Mouse (Mus musculus) liver, embryonic 13.5 days (tissue): ENCODE data around the gene Terb1. TPM values are rescaled to one million over a fixed set of nuclear protein-coding genes. Genes with fewer than 3 reads are reported as not detected.

Source experiments
- ATAC-seq: fragments of 200-750 bp; cut with Nextera tagmentation; 2 replicates; pipeline ENCODE4 v1.8.0; 2017; ENCODE audit warnings: low read depth, mild to moderate bottlenecking, moderate number of reproducible peaks, moderate library complexity
- DNase-seq: peaks from one replicate; pipeline ENCODE4 v3.0.0; 2022
- H3K27ac ChIP-seq: fragments of 300-500 bp; sonication (generic); 2 replicates; pipeline ENCODE4 v1.5.1; 2015; ENCODE audit warnings: moderate library complexity, mild to moderate bottlenecking, inconsistent platforms
- H3K27me3 ChIP-seq: fragments of 300-500 bp; sonication (generic); 2 replicates; pipeline ENCODE4 v1.6.1; 2015; ENCODE audit warnings: mild to moderate bottlenecking, inconsistent platforms
- H3K36me3 ChIP-seq: fragments of 300-500 bp; sonication (generic); 2 replicates; pipeline ENCODE4 v1.6.1; 2015; ENCODE audit warnings: mild to moderate bottlenecking, inconsistent platforms
- H3K4me1 ChIP-seq: fragments of 300-500 bp; sonication (generic); replicated peaks from 2 replicates; pipeline ENCODE4 v1.6.1; 2015; ENCODE audit warnings: inconsistent platforms
- H3K4me2 ChIP-seq: fragments of 300-500 bp; sonication (generic); 2 replicates; pipeline ENCODE4 v1.6.1; 2015; ENCODE audit warnings: inconsistent platforms, mild to moderate bottlenecking, moderate library complexity
- H3K4me3 ChIP-seq: fragments of 300-500 bp; sonication (generic); replicated peaks from 2 replicates; pipeline ENCODE4 v1.5.1; 2015; ENCODE audit warnings: mild to moderate bottlenecking, inconsistent platforms
- H3K9ac ChIP-seq: fragments of 300-500 bp; sonication (generic); 2 replicates; pipeline ENCODE4 v1.6.1; 2015; ENCODE audit warnings: mild to moderate bottlenecking, inconsistent platforms
- H3K9me3 ChIP-seq: fragments of 300-500 bp; sonication (generic); replicated peaks from 2 replicates; pipeline ENCODE4 v1.6.1; 2016; ENCODE audit warnings: inconsistent platforms
- WGBS: fragments of 180-500 bp; shearing (Covaris S2); methylation state at CpG from one replicate; pipeline ENCODE4 v1.1.7; 2015; ENCODE audit not compliant: insufficient replicate concordance; 5-methylcytosine and 5-hydroxymethylcytosine counted together
- polyA plus RNA-seq: library from polyadenylated mRNA; unstranded; fragments of >200 nt; fragmentation: Nextera tagmentation; extraction: Ambion mirVana; gene quantifications from 2 replicates; pipeline ENCODE4 v1.2.1, GENCODE M21; 2015

The Terb1 gene
- polyA plus RNA-seq, 1 experiment from 2014 or later: 0.03 TPM

DNA sequence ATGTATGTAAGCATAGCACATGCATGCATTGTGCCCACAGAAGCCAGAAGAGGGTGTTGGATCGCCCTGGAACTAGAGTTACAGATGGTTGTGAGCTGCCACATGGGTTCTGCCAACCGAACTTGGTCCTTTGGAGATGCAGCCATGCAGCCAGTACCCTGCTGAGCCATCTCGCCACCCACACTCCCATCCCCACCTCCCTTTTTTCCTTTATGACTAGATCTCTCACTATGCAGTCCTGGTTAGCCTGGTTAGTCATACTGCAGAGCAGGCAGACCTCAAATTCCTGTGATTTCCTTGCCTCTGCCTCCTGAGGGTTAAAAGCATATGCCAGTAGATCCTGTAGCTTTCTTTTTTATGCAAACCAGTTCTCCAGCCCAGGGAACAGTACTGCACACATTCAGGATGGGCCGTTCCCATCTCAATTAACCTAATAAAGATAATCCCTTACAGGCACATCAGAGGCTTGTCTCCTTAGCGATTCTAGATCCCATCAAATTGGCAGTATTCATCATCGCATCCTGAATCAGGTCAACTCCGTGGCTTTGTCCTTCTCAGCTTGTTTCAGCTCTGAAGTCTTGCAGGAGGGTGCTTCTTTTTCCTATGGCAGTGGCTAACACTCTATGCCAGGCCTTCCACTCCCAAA, 99.0 kb downstream of the Terb1 start:
- Histone ChIP-seq H3K27ac (no peak overlapping the region), H3K4me3 (no peak overlapping the region), H3K9ac (no peak overlapping the region), H3K36me3 (no peaks in the 10 kb centered on the region), H3K9me3 (no peaks in the 10 kb centered on the region), H3K4me2 (no peak overlapping the region), H3K27me3 (no peaks in the 10 kb centered on the region), H3K4me1 (0 out of 2 replicates have a peak, but pooled peaks cover 4% of the 10 kb centered on the region)
- DNase-seq (no peak), ATAC-seq (no peak)
- WGBS: 57% methylated on average over 7 of the region's 7 CpGs

DNA sequence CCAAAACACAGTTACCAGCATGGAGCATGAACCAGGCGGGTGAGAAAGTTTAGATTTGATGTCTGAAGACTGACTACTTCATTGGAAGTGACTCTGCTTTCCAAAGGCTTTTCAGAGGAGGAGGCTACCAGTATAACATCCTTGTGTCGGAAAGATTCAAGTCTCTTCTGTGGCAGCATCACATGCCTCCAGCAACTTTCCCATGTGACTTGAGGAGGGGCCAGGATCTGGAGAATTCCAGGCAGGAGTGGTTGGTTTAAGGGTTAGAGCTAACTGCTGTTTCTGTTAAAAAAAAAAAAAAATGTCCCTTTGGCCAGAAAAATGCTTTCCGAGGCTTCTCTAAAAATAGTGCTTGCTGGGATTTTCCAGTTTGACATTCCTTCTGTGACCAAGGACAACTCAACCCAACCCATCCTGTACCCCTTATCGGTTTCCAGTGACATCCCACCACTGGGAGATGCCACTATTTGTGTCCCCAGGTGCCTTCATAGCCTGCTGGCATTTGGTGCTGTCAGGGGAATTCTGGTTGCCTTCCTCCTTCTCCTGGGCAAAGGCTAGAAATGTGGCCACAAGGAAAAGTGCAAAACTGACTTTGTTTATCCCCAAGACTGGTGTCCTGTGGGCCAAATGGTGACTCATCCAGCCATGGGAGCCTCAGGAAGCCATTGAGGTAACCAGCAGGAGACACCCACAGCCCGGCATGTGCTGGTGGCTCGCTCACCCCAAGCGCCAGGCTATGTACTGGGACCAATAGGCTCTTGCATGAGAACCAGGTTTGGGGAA, 101.2 kb downstream of the Terb1 start:
- H3K4me1 ChIP-seq: 0 out of 2 replicates have a peak, but pooled peaks cover under 1% of the 10 kb centered on the region
- no peak overlapping the region for H3K27ac ChIP-seq
- 57% methylated on average over 7 of the region's 7 CpGs for WGBS
- DNase-seq: no peak
- H3K27me3 ChIP-seq: no peaks in the 10 kb centered on the region
- H3K9me3 ChIP-seq: no peaks in the 10 kb centered on the region
- no peaks in the 10 kb centered on the region for H3K36me3 ChIP-seq
- H3K9ac ChIP-seq: no peak overlapping the region
- ATAC-seq: no peak
- no peak overlapping the region for H3K4me2 ChIP-seq
- no peak overlapping the region for H3K4me3 ChIP-seq

DNA sequence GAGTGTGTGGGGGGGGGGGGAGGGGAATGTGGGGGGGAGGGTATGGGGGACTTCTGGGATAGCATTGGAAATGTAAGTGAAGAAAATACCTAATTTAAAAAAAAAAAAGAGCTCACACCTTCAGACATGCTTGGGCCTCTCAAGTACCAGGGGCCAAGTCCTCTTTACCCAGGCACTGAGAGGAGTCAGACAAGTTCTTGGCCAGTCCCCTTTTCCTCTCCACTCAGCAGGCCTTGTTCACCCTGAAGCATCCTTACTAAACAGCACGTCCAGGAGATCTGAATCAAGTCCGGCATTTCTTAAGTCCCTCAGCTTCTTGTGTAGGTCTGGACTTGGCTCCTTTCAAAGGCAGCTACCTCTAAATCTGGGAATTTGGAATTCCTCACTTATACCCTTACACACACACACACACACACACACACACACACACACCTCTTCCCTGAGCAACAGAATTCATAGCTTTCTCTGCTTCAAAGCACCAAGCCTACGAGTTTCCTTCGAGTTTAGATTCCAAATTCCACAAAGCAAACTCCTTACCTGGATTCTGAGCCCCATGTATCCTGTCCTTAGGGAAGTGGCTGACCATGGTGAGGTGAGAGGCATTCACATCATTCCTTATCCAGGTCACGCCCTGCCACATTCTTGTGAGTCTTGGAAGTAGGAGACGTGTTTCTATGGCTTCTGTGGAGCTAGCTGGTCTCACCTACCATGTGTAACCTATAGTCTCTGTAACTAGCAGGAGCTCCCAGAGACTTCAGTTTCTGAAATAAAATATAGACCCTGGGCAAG, 103.2 kb downstream of the Terb1 start:
- no peak overlapping the region for H3K9ac ChIP-seq
- no peaks in the 10 kb centered on the region for H3K9me3 ChIP-seq
- no peak overlapping the region for H3K4me3 ChIP-seq
- no peak overlapping the region for H3K4me2 ChIP-seq
- 58% methylated on average over 6 of the region's 6 CpGs for WGBS
- H3K27me3 ChIP-seq: no peaks in the 10 kb centered on the region
- no peaks in the 10 kb centered on the region for H3K36me3 ChIP-seq
- H3K27ac ChIP-seq: no peak overlapping the region
- DNase-seq: no peak
- H3K4me1 ChIP-seq: no peaks in the 10 kb centered on the region
- no peak for ATAC-seq

DNA sequence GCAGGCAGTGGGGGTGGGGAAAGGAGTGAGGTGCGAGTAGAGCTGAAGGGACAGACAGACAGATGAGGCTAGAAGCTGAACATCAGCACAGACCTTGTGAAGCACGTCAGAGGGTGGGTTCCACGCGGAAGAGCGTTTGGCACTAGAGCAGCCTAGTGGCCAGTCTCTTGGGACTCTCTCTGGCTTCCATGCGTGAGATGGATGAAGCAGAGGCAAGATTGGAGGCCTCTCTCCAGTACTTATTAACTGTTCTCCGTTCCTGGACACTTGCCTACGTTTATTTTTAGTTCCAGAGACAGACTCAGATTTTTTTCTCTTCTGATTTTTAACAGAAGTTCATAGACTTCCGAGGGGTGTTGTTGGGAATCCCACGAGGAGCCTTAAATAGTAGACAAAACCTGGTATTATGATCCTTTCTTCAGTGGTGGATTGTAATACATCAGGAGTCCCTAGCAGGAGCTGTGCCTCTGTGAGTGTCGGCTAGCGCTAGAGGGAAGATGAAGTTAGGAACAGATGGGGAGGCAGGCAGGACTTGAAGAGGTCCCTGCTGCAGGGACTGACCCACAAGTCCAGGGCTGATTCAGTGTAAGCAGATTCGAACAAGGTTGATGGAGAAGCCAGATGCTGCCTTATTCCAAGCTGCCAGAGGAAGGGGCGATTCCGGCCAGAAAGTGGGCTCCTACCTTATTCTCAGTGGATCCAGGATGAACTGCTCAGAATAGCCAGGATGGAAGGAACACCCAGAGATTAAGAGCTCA, 104.1 kb downstream of the Terb1 start:
- Histone ChIP-seq H3K9ac (no peak overlapping the region), H3K27me3 (no peaks in the 10 kb centered on the region), H3K36me3 (no peaks in the 10 kb centered on the region), H3K4me2 (no peak overlapping the region), H3K4me1 (no peaks in the 10 kb centered on the region), H3K9me3 (no peaks in the 10 kb centered on the region), H3K4me3 (no peak overlapping the region), H3K27ac (no peak overlapping the region)
- ATAC-seq: no peak
- WGBS: 61% methylated on average over 15 of the region's 15 CpGs
- DNase-seq: no peak

DNA sequence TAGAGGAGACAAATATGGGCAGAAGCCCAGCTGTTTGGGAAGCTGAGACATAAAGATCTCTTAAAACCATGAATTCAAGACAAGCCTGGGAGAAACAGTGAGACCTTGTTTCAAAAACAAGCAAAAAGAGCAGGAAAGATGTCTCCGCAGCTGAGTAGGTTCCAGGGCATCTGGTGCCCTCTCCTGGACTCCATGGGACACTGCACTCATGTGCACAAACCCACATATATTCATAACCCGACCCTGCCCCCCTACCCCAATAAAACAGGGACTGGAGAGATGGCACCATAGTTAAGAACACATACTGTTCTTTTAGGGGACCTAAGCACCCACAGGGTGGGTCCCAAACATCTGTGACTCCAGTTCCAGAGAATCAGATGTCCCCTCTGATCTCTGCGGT, 106.1 kb downstream of the Terb1 start:
- Histone ChIP-seq H3K9ac (no peak overlapping the region), H3K4me2 (no peak overlapping the region), H3K36me3 (no peaks in the 10 kb centered on the region), H3K9me3 (no peaks in the 10 kb centered on the region), H3K27ac (no peak overlapping the region), H3K4me3 (no peak overlapping the region), H3K4me1 (no peaks in the 10 kb centered on the region), H3K27me3 (no peaks in the 10 kb centered on the region)
- DNase-seq (no peak), ATAC-seq (no peak)
- WGBS: 53% methylated on average over 3 of the region's 3 CpGs

Other genes with a start within 250 kb of the Terb1 start
- gene Cmtm2a, start 216.7 kb downstream of the Terb1 start, polyA plus RNA-seq: not detected in 2 replicates
- gene Gm45711, start 199.8 kb downstream of the Terb1 start, polyA plus RNA-seq: not detected in 2 replicates
- not detected in 2 replicates for gene Cmtm1, start 199.8 kb downstream of the Terb1 start, polyA plus RNA-seq
- not detected in 2 replicates for gene Gm11020, start 188.3 kb downstream of the Terb1 start, polyA plus RNA-seq
- not detected in 2 replicates for gene Cmtm2b, start 187.7 kb downstream of the Terb1 start, polyA plus RNA-seq
- 20.9 and 23.5 TPM in 2 replicates for gene Cmtm3, start 170.5 kb downstream of the Terb1 start, polyA plus RNA-seq
- 0.40 and 0.56 TPM in 2 replicates for gene Cmtm4, start 114.1 kb downstream of the Terb1 start, polyA plus RNA-seq
- 13.5 and 16.2 TPM in 2 replicates for gene Dync1li2, start 66.9 kb downstream of the Terb1 start, polyA plus RNA-seq
- gene Nae1, start 24.7 kb upstream of the Terb1 start, polyA plus RNA-seq: 43.1 and 49.9 TPM in 2 replicates
- gene Car7, start 24.8 kb upstream of the Terb1 start, polyA plus RNA-seq: 3.7 and 4.2 TPM in 2 replicates
- 4.4 and 5.7 TPM in 2 replicates for gene Pdp2, start 81.5 kb upstream of the Terb1 start, polyA plus RNA-seq
- gene Cdh16, start 114.5 kb upstream of the Terb1 start, polyA plus RNA-seq: not detected in 2 replicates
- 0.75 and 0.82 TPM in 2 replicates for gene Rrad, start 121.4 kb upstream of the Terb1 start, polyA plus RNA-seq
- gene Ciao2b, start 132.1 kb upstream of the Terb1 start, polyA plus RNA-seq: 64.9 and 65.0 TPM in 2 replicates
- 5.9 and 6.7 TPM in 2 replicates for gene Ces2a, start 224.1 kb upstream of the Terb1 start, polyA plus RNA-seq